Mouse (Mus musculus) CD4-positive, CD25-positive, alpha-beta regulatory T cell, adult 4 months (primary cell): Measurements from ENCODE around the gene Sult1a1. TPM values are rescaled to one million over a fixed set of nuclear protein-coding genes. Genes with fewer than 3 reads are reported as not detected.
"Not testable (repeated sequence)": the region's sequence is repeated elsewhere in the genome, so short reads cannot be mapped to it uniquely, and the experiment has no call there.

Source experiments
- ATAC-seq: one replicate; pipeline ENCODE4 v1.8.0; 2017
- polyA plus RNA-seq, 2 experiments: library from polyadenylated mRNA; unstranded; fragments of 100-300 nt; shearing (Covaris generic); gene quantifications; one replicate each; pipeline ENCODE4 v1.2.1; 2017

Gene Sult1a1
- polyA plus RNA-seq, 2 experiments from 2014 or later = 0.82 to 1.3 TPM

- ATAC-seq = no peak
Measured at GRCm38 (mm10) chr7:126696886-126697285, 20.7 kb upstream of the Sult1a1 start.

- ATAC-seq = no peak
Measured at GRCm38 (mm10) chr7:126696303-126696702, 20.1 kb upstream of the Sult1a1 start.

- ATAC-seq = peak; percentile 85
Measured at GRCm38 (mm10) chr7:126695631-126696207, 19.5 kb upstream of the Sult1a1 start, which contains the start of gene Slx1b. Slx1b (minus strand) TSS chr7:126695784.

GRCm38 (mm10) chr7:126695210-126695611 is 19.0 kb upstream of the Sult1a1 start, which contains the start of gene Bola2:
Bola2 (plus strand) TSS chr7:126695401.
- peak; percentile 55 for ATAC-seq

GRCm38 (mm10) chr7:126694441-126695051 is 18.3 kb upstream of the Sult1a1 start:
- no peak for ATAC-seq

- no peak for ATAC-seq
Measured at GRCm38 (mm10) chr7:126693781-126694180, 17.5 kb upstream of the Sult1a1 start.

GRCm38 (mm10) chr7:126693256-126693655 is 17.0 kb upstream of the Sult1a1 start:
- ATAC-seq = no peak

- no peak for ATAC-seq
Measured at GRCm38 (mm10) chr7:126692426-126692825, 16.2 kb upstream of the Sult1a1 start.

- no peak for ATAC-seq
Measured at GRCm38 (mm10) chr7:126691676-126692075, 15.4 kb upstream of the Sult1a1 start.

- no peak for ATAC-seq
Measured at GRCm38 (mm10) chr7:126690737-126691136, 14.5 kb upstream of the Sult1a1 start.

- no peak for ATAC-seq
Measured at GRCm38 (mm10) chr7:126689021-126689420, 12.8 kb upstream of the Sult1a1 start.

- ATAC-seq = not testable (repeated sequence)
Measured at GRCm38 (mm10) chr7:126688156-126688555, 11.9 kb upstream of the Sult1a1 start.

GRCm38 (mm10) chr7:126681221-126681620 is 5.0 kb upstream of the Sult1a1 start:
- ATAC-seq = no peak

- no peak for ATAC-seq
Measured at GRCm38 (mm10) chr7:126679683-126680082, 3.5 kb upstream of the Sult1a1 start.

- ATAC-seq = no peak
Measured at GRCm38 (mm10) chr7:126678545-126679341, 2.5 kb upstream of the Sult1a1 start.

- no peak for ATAC-seq
Measured at GRCm38 (mm10) chr7:126676631-126677220, 494 bp upstream of the Sult1a1 start.

GRCm38 (mm10) chr7:126675104-126675503 is 1.1 kb downstream of the Sult1a1 start:
- ATAC-seq = no peak

GRCm38 (mm10) chr7:126672111-126672510 is 4.1 kb downstream of the Sult1a1 start:
- no peak for ATAC-seq

GRCm38 (mm10) chr7:126670152-126670551 is 6.1 kb downstream of the Sult1a1 start:
- no peak for ATAC-seq

- ATAC-seq = no peak
Measured at GRCm38 (mm10) chr7:126668452-126668851, 7.8 kb downstream of the Sult1a1 start.

GRCm38 (mm10) chr7:126667495-126668090 is 8.6 kb downstream of the Sult1a1 start:
- no peak for ATAC-seq

GRCm38 (mm10) chr7:126665269-126665668 is 11.0 kb downstream of the Sult1a1 start:
- no peak for ATAC-seq

GRCm38 (mm10) chr7:126663646-126664045 is 12.6 kb downstream of the Sult1a1 start:
- no peak for ATAC-seq
